Mouse (Mus musculus): Measurements from ENCODE around the gene Popdc3. TPM values are rescaled to one million over a fixed set of nuclear protein-coding genes. Genes with fewer than 3 reads are reported as not detected.
"Not testable (repeated sequence)": the region's sequence is repeated elsewhere in the genome, so short reads cannot be mapped to it uniquely, and the experiment has no call there.

Gene Popdc3
- polyA plus RNA-seq, 1 experiment = 0.50 TPM

DNA sequence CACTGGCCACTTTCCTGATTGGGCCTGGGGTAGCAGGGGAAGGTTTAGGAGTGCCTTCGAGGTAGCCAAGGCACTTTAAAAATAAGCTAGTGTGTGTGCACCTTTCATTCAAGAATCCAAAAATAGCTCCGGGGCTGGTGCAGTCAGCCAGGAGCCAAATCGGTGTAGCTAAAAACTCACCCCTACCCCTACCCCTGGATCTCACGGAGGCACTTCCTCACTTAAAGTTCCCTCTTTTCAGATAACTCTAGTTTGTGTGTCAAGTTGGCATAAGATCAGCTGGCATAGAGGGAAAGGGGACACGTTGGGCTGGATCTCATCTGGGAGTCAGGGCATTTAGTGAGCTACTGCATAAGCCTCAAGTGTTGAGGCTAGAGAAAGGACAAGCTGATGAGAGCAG is 107.8 kb downstream of the Popdc3 start:
- TF ChIP-seq CTCF (IDR thresholded peaks at IDR 0.05; ENCODE audit: borderline replicate concordance, control insufficient read depth, extremely low read depth, insufficient read depth, low read length, poor library complexity) = no peak
- TF ChIP-seq POLR2A (IDR thresholded peaks at IDR 0.05; ENCODE audit: control insufficient read depth, extremely low read depth, insufficient read depth, low read length, poor library complexity) = no peak
- Histone ChIP-seq H3K27me3 (ENCODE audit: control insufficient read depth, insufficient read depth, low read length) (peaks cover 9% of the 10 kb centered on the region), H3K27ac (ENCODE audit: control insufficient read depth, insufficient read depth, low read length) (no peak overlapping the region), H3K4me1 (replicated peaks; ENCODE audit: control insufficient read depth, insufficient read depth, low read length) (no peaks in the 10 kb centered on the region), H3K36me3 (ENCODE audit: control insufficient read depth, insufficient read depth, low read length) (no peaks in the 10 kb centered on the region), H3K4me3 (ENCODE audit: control insufficient read depth, insufficient read depth, low read length) (no peak overlapping the region)
- no peak for DNase-seq
- WGBS = 8% methylated on average over 5 of the region's 5 CpGs

DNA sequence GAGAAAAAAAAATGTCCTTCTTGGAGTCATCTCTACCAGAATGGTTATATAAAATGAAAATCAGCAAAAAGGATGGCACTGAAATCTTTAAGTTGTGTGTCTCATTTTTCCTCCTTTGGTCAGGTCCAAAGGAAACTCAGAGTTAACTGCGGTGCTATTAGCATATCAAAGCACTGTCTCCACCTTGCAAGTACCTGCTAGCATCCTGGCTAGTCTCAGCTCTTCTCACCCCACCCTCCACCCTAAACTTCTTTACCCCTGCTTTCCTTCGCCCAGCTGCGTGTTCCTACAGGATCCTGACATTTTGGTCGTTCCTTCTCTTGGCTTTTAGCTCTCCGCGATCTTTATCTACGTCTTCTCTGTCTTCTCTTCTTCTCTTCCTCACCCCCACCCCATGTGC is 110.5 kb downstream of the Popdc3 start:
- no peak overlapping the region for H3K27ac ChIP-seq (ENCODE audit: control insufficient read depth, insufficient read depth, low read length)
- no peaks in the 10 kb centered on the region for H3K36me3 ChIP-seq (ENCODE audit: control insufficient read depth, insufficient read depth, low read length)
- no peak for TF ChIP-seq CTCF (IDR thresholded peaks at IDR 0.05; ENCODE audit: borderline replicate concordance, control insufficient read depth, extremely low read depth, insufficient read depth, low read length, poor library complexity)
- no peak for TF ChIP-seq POLR2A (IDR thresholded peaks at IDR 0.05; ENCODE audit: control insufficient read depth, extremely low read depth, insufficient read depth, low read length, poor library complexity)
- H3K4me1 ChIP-seq (replicated peaks; ENCODE audit: control insufficient read depth, insufficient read depth, low read length) = no peaks in the 10 kb centered on the region
- DNase-seq = no peak
- WGBS = 63% methylated on average over 7 of the region's 7 CpGs
- peaks cover 9% of the 10 kb centered on the region for H3K27me3 ChIP-seq (ENCODE audit: control insufficient read depth, insufficient read depth, low read length)
- H3K4me3 ChIP-seq (ENCODE audit: control insufficient read depth, insufficient read depth, low read length) = no peak overlapping the region

DNA sequence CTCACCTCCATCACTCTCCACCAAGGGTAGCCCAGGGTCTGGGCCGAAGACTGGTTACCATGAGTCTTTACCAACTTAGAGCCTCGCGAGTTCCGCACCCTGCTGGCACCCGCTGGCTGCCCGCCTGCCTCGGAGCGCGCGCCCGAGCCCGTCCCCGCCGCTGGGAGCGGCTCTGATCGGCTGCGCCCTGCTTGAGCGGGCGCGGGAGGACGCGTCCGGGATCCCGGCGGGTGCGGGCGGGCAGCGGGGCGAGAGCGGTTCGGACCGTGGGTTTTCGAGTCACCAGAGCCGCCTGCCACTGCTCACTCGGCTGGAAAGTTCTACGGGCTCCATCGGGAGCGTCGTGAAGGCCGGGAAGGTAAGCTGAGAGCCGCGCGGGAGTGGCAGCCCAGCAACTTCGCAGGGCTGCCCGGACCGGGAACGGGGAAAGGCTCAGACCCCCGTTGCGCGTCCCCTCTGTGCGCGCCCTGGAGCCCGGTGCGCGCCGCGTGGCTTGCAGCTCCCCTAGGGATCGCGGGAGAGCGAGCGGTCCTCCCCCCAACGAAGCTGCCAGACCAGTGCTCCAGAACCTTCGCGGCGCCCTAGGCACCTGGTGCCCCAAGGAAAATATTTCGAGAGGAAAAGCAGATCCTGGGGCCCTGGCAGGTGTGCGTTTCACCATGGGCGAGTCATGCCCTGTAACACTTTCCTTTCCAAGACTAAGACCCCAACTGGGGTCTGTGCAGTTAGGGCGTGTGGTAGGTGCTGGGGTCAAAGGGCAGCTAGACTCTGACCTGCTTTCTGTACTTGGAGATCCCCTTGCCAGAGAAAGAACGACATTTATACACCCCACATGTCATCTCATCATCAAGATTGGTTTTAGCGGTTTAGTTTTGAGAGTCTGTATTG is 111.6 kb downstream of the Popdc3 start:
- Histone ChIP-seq H3K4me1 (replicated peaks; ENCODE audit: control insufficient read depth, insufficient read depth, low read length) (no peaks in the 10 kb centered on the region), H3K4me3 (ENCODE audit: control insufficient read depth, insufficient read depth, low read length) (no peak overlapping the region), H3K27me3 (ENCODE audit: control insufficient read depth, insufficient read depth, low read length) (peaks cover 9% of the 10 kb centered on the region), H3K27ac (ENCODE audit: control insufficient read depth, insufficient read depth, low read length) (no peak overlapping the region), H3K36me3 (ENCODE audit: control insufficient read depth, insufficient read depth, low read length) (no peaks in the 10 kb centered on the region)
- no peak for TF ChIP-seq CTCF (IDR thresholded peaks at IDR 0.05; ENCODE audit: borderline replicate concordance, control insufficient read depth, extremely low read depth, insufficient read depth, low read length, poor library complexity)
- no peak for TF ChIP-seq POLR2A (IDR thresholded peaks at IDR 0.05; ENCODE audit: control insufficient read depth, extremely low read depth, insufficient read depth, low read length, poor library complexity)
- WGBS = 5% methylated on average over 71 of the region's 71 CpGs
- DNase-seq = no peak

DNA sequence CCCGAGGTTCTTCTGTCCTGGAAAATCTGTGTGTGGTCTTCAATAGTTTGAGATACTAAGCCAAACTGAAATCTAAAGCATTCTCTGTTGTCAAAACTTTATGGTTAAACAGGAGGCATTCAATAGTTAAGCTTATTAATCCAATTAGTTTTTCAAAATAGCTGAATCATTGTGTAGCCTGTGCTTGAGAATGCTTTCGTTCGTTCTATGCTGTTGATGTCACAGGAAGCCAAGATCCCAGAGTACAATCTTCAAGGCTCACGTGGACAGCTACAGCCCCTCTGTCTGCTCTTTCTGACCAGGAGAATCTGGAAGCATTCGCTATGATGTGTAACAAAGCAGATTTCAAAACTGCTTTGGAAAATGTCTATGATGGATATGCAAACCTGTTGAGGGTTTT is 112.7 kb downstream of the Popdc3 start:
- TF ChIP-seq CTCF (IDR thresholded peaks at IDR 0.05; ENCODE audit: borderline replicate concordance, control insufficient read depth, extremely low read depth, insufficient read depth, low read length, poor library complexity) (no peak), POLR2A (IDR thresholded peaks at IDR 0.05; ENCODE audit: control insufficient read depth, extremely low read depth, insufficient read depth, low read length, poor library complexity) (no peak)
- H3K4me1 ChIP-seq (replicated peaks; ENCODE audit: control insufficient read depth, insufficient read depth, low read length) = no peaks in the 10 kb centered on the region
- DNase-seq = no peak
- H3K4me3 ChIP-seq (ENCODE audit: control insufficient read depth, insufficient read depth, low read length) = no peak overlapping the region
- no peaks in the 10 kb centered on the region for H3K36me3 ChIP-seq (ENCODE audit: control insufficient read depth, insufficient read depth, low read length)
- 74% methylated on average over 5 of the region's 5 CpGs for WGBS
- peaks cover 9% of the 10 kb centered on the region for H3K27me3 ChIP-seq (ENCODE audit: control insufficient read depth, insufficient read depth, low read length)
- H3K27ac ChIP-seq (ENCODE audit: control insufficient read depth, insufficient read depth, low read length) = no peak overlapping the region

DNA sequence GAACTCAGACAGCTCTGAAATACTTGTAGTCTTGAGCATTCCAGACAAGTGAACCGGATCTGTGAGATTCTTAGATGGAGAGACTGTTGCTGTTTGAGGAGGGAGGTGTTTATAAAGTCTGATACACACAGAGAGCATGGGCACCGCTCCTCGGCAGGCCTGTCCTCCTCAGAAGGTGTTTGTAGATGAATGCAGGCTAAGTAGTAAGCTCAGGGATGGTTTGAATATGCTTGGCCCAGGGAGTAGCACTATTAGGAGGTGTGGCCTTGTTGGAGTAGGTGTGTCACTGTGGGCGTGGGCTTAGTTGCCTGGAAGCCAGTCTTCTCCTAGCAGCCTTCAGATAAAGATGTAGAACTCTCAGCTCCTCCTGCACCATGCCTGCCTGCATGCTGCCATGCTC is 114.3 kb downstream of the Popdc3 start:
- H3K4me3 ChIP-seq (ENCODE audit: control insufficient read depth, insufficient read depth, low read length); DNase-seq; H3K27ac ChIP-seq (ENCODE audit: control insufficient read depth, insufficient read depth, low read length); H3K36me3 ChIP-seq (ENCODE audit: control insufficient read depth, insufficient read depth, low read length); H3K27me3 ChIP-seq (ENCODE audit: control insufficient read depth, insufficient read depth, low read length); H3K4me1 ChIP-seq (replicated peaks; ENCODE audit: control insufficient read depth, insufficient read depth, low read length): not testable (repeated sequence)
- WGBS = 80% methylated on average over 4 of the region's 4 CpGs

DNA sequence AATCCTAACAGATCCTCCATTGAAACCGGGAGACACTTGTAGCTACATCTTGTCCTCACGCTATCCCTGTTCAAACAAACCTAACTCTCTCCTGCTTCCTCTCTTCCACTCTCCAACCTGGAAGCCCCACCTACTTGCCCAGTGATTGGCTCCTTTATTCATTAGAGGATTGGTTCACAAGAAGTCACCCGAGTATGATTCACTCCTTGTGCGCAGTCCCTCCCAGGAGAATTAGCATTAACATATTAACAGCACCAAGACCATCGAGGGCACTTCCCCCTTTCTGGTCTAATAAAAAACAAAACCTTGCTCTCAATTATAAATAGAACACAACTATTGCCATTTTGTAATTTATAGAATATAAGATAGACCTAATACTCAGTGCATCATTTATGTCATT is 117.2 kb downstream of the Popdc3 start:
- WGBS = 83% methylated on average over 5 of the region's 5 CpGs

DNA sequence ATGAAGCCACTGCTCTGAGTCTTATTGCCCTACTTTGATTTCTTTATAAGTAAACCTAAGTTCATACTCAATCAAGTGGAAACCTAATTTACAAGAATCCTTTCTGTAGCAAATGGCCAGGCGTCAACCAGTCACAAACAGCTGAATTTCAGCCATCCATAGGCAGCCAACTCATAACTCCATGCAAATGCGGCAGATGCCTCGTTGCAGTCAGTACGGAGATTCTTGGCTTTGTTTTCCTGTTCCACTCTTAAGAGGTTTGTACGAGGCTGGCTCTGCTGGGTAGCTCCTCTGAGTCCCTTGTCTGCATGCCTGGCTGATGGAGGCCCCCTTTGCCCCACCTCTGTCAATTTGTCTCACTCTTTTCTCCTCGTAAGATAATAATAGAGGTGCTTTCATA is 120.6 kb downstream of the Popdc3 start:
- Histone ChIP-seq H3K4me3 (ENCODE audit: control insufficient read depth, insufficient read depth, low read length) (no peak overlapping the region), H3K27ac (ENCODE audit: control insufficient read depth, insufficient read depth, low read length) (no peak overlapping the region), H3K36me3 (ENCODE audit: control insufficient read depth, insufficient read depth, low read length) (no peaks in the 10 kb centered on the region), H3K4me1 (replicated peaks; ENCODE audit: control insufficient read depth, insufficient read depth, low read length) (no peaks in the 10 kb centered on the region), H3K27me3 (ENCODE audit: control insufficient read depth, insufficient read depth, low read length) (no peaks in the 10 kb centered on the region)
- 90% methylated on average over 6 of the region's 6 CpGs for WGBS
- TF ChIP-seq CTCF (IDR thresholded peaks at IDR 0.05; ENCODE audit: borderline replicate concordance, control insufficient read depth, extremely low read depth, insufficient read depth, low read length, poor library complexity) (no peak), POLR2A (IDR thresholded peaks at IDR 0.05; ENCODE audit: control insufficient read depth, extremely low read depth, insufficient read depth, low read length, poor library complexity) (no peak)
- no peak for DNase-seq

More for the DNA sequence above, 117.2 kb downstream of the Popdc3 start:
- Histone ChIP-seq H3K4me3 (ENCODE audit: control insufficient read depth, insufficient read depth, low read length) (no peak overlapping the region), H3K4me1 (replicated peaks; ENCODE audit: control insufficient read depth, insufficient read depth, low read length) (no peaks in the 10 kb centered on the region), H3K27me3 (ENCODE audit: control insufficient read depth, insufficient read depth, low read length) (no peaks in the 10 kb centered on the region), H3K36me3 (ENCODE audit: control insufficient read depth, insufficient read depth, low read length) (no peaks in the 10 kb centered on the region), H3K27ac (ENCODE audit: control insufficient read depth, insufficient read depth, low read length) (no peak overlapping the region)
- DNase-seq = no peak
- TF ChIP-seq CTCF (IDR thresholded peaks at IDR 0.05; ENCODE audit: borderline replicate concordance, control insufficient read depth, extremely low read depth, insufficient read depth, low read length, poor library complexity) (no peak), POLR2A (IDR thresholded peaks at IDR 0.05; ENCODE audit: control insufficient read depth, extremely low read depth, insufficient read depth, low read length, poor library complexity) (no peak)
